Comparison of ENCODE assay signal across 24 mouse cellular contexts in the genomic region with DNA sequence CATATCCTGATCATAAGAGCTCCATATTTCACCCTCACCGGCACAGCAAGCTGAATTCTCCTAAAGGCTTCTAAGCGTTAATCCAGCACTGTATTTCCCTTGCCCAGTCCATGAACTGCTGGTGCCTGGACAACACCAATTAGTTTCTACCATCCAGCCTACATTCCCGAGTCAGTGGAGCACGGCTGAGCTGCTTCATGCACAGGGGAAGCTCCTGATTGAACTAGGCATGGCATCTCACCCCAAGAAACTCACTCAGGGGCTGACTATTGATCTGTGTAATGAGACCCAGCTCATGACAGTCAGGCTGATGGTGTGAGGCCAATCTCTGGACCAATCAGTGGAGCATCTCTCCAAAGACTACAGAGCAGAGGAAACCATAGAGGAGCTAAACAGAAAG.
"Had no signal": no experiment of that assay in that cellular context is flagged by ENCODE, and none has a peak within 500 bp of the region (broad histone marks: within the 10 kb centered on the region; RNA-seq: fewer than 3 reads in every experiment).

No protein-coding gene starts in this region.

- H3K4me1 ChIP-seq: limb, embryonic 12.5 days; limb, embryonic 15.5 days; megakaryocyte, embryonic 14.5 days; neural tube, embryonic 13.5 days; stomach, embryonic 15.5 days had no signal

- H3K36me3 ChIP-seq: limb, embryonic 12.5 days; limb, embryonic 15.5 days; midbrain, embryonic 10.5 days; midbrain, embryonic 13.5 days; neural tube, embryonic 13.5 days; stomach, embryonic 15.5 days had no signal

- H3K27me3 ChIP-seq: limb, embryonic 12.5 days; limb, embryonic 15.5 days; megakaryocyte, embryonic 14.5 days; neural tube, embryonic 13.5 days; stomach, embryonic 15.5 days had no signal

- DNase-seq: kidney, postnatal 25 days; layer of hippocampus, postnatal 36 days; left cerebral cortex, postnatal 4 days; liver, postnatal 0 days; lung, embryonic 14.5 days; right cerebral cortex, adult 18-20 months; right cerebral cortex, postnatal 25 days; spleen, adult 18-20 months; thymus, postnatal 36 days had no signal

- H3K4me2 ChIP-seq: limb, embryonic 12.5 days; limb, embryonic 15.5 days; liver, embryonic 11.5 days; lung, embryonic 14.5 days; midbrain, embryonic 13.5 days; neural tube, embryonic 13.5 days; stomach, embryonic 15.5 days had no signal

- H3K27ac ChIP-seq: left cerebral cortex, adult 2 months; limb, embryonic 12.5 days; limb, embryonic 15.5 days; liver, embryonic 14.5 days; macrophage; midbrain, embryonic 10.5 days; midbrain, embryonic 13.5 days; neural tube, embryonic 13.5 days; stomach, embryonic 15.5 days had no signal

- ATAC-seq: intestine, postnatal 0 days; liver, postnatal 0 days; lung, postnatal 0 days; midbrain, embryonic 13.5 days; midbrain, embryonic 16.5 days had no signal

- H3K9ac ChIP-seq: limb, embryonic 12.5 days; limb, embryonic 15.5 days; liver, embryonic 14.5 days; liver, postnatal 0 days; lung, embryonic 14.5 days; midbrain, embryonic 13.5 days; neural tube, embryonic 13.5 days; stomach, embryonic 15.5 days had no signal

- H3K4me3 ChIP-seq: left cerebral cortex, adult 2 months; limb, embryonic 12.5 days; limb, embryonic 15.5 days; megakaryocyte, embryonic 14.5 days; midbrain, embryonic 10.5 days; midbrain, embryonic 13.5 days; myocyte; neural tube, embryonic 13.5 days; stomach, embryonic 15.5 days had no signal

- H3K9me3 ChIP-seq: limb, embryonic 12.5 days; limb, embryonic 15.5 days; megakaryocyte, embryonic 14.5 days; midbrain, embryonic 10.5 days; midbrain, embryonic 13.5 days; neural tube, embryonic 13.5 days; stomach, embryonic 15.5 days had no signal
